Mouse (Mus musculus) limb, embryonic 11.5 days (tissue): ENCODE results near the gene Gm49396. TPM values are rescaled to one million over a fixed set of nuclear protein-coding genes. Genes with fewer than 3 reads are reported as not detected.
A peak's percentile ranks its signal among the peaks of the same experiment; 100 is the strongest.

Experiments used
- ATAC-seq: fragments of 200-750 bp; cut with Nextera tagmentation; 2 replicates; pipeline ENCODE4 v1.8.0; 2017; ENCODE audit warnings: low read depth; ENCODE audit not compliant: insufficient number of reproducible peaks, low FRiP score, low TSS enrichment
- DNase-seq: peaks from one replicate; pipeline ENCODE4 v3.0.0-alpha.2; 2015; ENCODE audit warnings: low spot score
- H3K27ac ChIP-seq: fragments of 300-500 bp; sonication (generic); replicated peaks from 2 replicates; pipeline ENCODE4 v1.5.1; 2014; ENCODE audit warnings: low read depth, mild to moderate bottlenecking, low read length
- H3K27me3 ChIP-seq: fragments of 300-500 bp; sonication (generic); 2 replicates; pipeline ENCODE4 v1.6.1; 2014; ENCODE audit warnings: mild to moderate bottlenecking, low read length, mixed read lengths; ENCODE audit not compliant: control insufficient read depth, insufficient read depth
- H3K36me3 ChIP-seq: fragments of 300-500 bp; sonication (generic); 2 replicates; pipeline ENCODE4 v1.6.1; 2014; ENCODE audit warnings: mild to moderate bottlenecking, low read length, moderate library complexity, mixed read lengths; ENCODE audit not compliant: control insufficient read depth, insufficient read depth
- H3K4me1 ChIP-seq: fragments of 300-500 bp; sonication (generic); 2 replicates; pipeline ENCODE4 v1.6.1; 2014; ENCODE audit warnings: low read length, mixed read lengths; ENCODE audit not compliant: control insufficient read depth, insufficient read depth
- H3K4me2 ChIP-seq: fragments of 300-500 bp; sonication (generic); 2 replicates; pipeline ENCODE4 v1.6.1; 2014; ENCODE audit warnings: low read depth, mild to moderate bottlenecking, moderate library complexity; ENCODE audit not compliant: severe bottlenecking
- H3K4me3 ChIP-seq: fragments of 300-500 bp; sonication (generic); 2 replicates; pipeline ENCODE4 v1.5.1; 2014; ENCODE audit warnings: low read depth, low read length
- H3K9ac ChIP-seq: fragments of 300-500 bp; sonication (generic); 2 replicates; pipeline ENCODE4 v1.6.1; 2014; ENCODE audit warnings: mild to moderate bottlenecking, low read length
- H3K9me3 ChIP-seq: fragments of 300-500 bp; sonication (generic); 2 replicates; pipeline ENCODE4 v1.6.1; 2016; ENCODE audit warnings: low read length; ENCODE audit not compliant: control insufficient read depth
- WGBS: fragments of 180-500 bp; shearing (Covaris S2); extraction: QIAGEN DNeasy Blood & Tissue Kit; methylation state at CpG from one replicate; pipeline ENCODE4 v1.1.7; 2014; 5-methylcytosine and 5-hydroxymethylcytosine counted together
- polyA plus RNA-seq: library from polyadenylated mRNA; unstranded; fragments of >200 nt; fragmentation: Nextera tagmentation; extraction: Ambion mirVana; gene quantifications from 2 replicates; pipeline ENCODE4 v1.2.1, GENCODE M21; 2014

Gene Gm49396
- polyA plus RNA-seq, 1 experiment from 2014 or later = 6.0 TPM

GRCm38 (mm10) chr7:30607706-30608309 lies 44.7 kb downstream of the Gm49396 start:
- no peak for ATAC-seq
- Histone ChIP-seq H3K9ac (no peak overlapping the region), H3K27ac (no peak overlapping the region), H3K4me2 (no peak overlapping the region), H3K9me3 (no peaks in the 10 kb centered on the region), H3K4me3 (no peak overlapping the region), H3K4me1 (no peaks in the 10 kb centered on the region), H3K27me3 (no peaks in the 10 kb centered on the region), H3K36me3 (no peaks in the 10 kb centered on the region)
- WGBS = 33% methylated on average over 8 of the region's 8 CpGs
- peak; percentile 68 for DNase-seq

GRCm38 (mm10) chr7:30608476-30608875 lies 45.3 kb downstream of the Gm49396 start:
- no peaks in the 10 kb centered on the region for H3K9me3 ChIP-seq
- H3K4me2 ChIP-seq = no peak overlapping the region
- H3K27me3 ChIP-seq = no peaks in the 10 kb centered on the region
- H3K27ac ChIP-seq = no peak overlapping the region
- no peaks in the 10 kb centered on the region for H3K36me3 ChIP-seq
- no peak for DNase-seq
- no peak overlapping the region for H3K9ac ChIP-seq
- WGBS = 51% methylated on average over 16 of the region's 16 CpGs
- H3K4me1 ChIP-seq = no peaks in the 10 kb centered on the region
- ATAC-seq = no peak
- no peak overlapping the region for H3K4me3 ChIP-seq

- H3K9ac ChIP-seq = no peak overlapping the region
- WGBS = 54% methylated on average over 7 of the region's 7 CpGs
- H3K4me1 ChIP-seq = no peaks in the 10 kb centered on the region
- H3K4me2 ChIP-seq = no peak overlapping the region
- no peaks in the 10 kb centered on the region for H3K9me3 ChIP-seq
- H3K36me3 ChIP-seq = no peaks in the 10 kb centered on the region
- H3K27me3 ChIP-seq = no peaks in the 10 kb centered on the region
- no peak for DNase-seq
- H3K4me3 ChIP-seq = no peak overlapping the region
- no peak overlapping the region for H3K27ac ChIP-seq
- no peak for ATAC-seq
Observed at GRCm38 (mm10) chr7:30610043-30610442, 46.9 kb downstream of the Gm49396 start.

- Histone ChIP-seq H3K36me3 (peaks cover 4% of the 10 kb centered on the region; the same call in 1 of the 2 replicates), H3K4me1 (no peaks in the 10 kb centered on the region), H3K27ac (no peak within 1 kb of the TSS), H3K9ac (no peak within 1 kb of the TSS), H3K4me2 (no peak within 1 kb of the TSS), H3K9me3 (no peaks in the 10 kb centered on the region), H3K27me3 (no peaks in the 10 kb centered on the region), H3K4me3 (no peak within 1 kb of the TSS)
- ATAC-seq (no peak), DNase-seq (no peak)
- WGBS = 47% methylated on average over 8 of the region's 8 CpGs
Observed at GRCm38 (mm10) chr7:30612654-30613402, 49.7 kb downstream of the Gm49396 start, which contains the start of gene Upk1a. Upk1a (minus strand) TSS chr7:30612847.

- no peak overlapping the region for H3K4me3 ChIP-seq
- WGBS = 25% methylated on average over 14 of the region's 14 CpGs
- H3K27ac ChIP-seq = no peak overlapping the region
- no peak overlapping the region for H3K4me2 ChIP-seq
- no peaks in the 10 kb centered on the region for H3K4me1 ChIP-seq
- DNase-seq (peak; percentile 77), ATAC-seq (no peak)
- no peaks in the 10 kb centered on the region for H3K9me3 ChIP-seq
- H3K9ac ChIP-seq = no peak overlapping the region
- H3K27me3 ChIP-seq = no peaks in the 10 kb centered on the region
- H3K36me3 ChIP-seq = peaks cover 6% of the 10 kb centered on the region; the same call in 1 of the 2 replicates
Observed at GRCm38 (mm10) chr7:30613529-30614112, 50.5 kb downstream of the Gm49396 start.

- Histone ChIP-seq H3K9me3 (no peaks in the 10 kb centered on the region), H3K36me3 (peaks cover 12% of the 10 kb centered on the region), H3K4me2 (no peak overlapping the region), H3K9ac (no peak overlapping the region), H3K27ac (no peak overlapping the region), H3K4me1 (no peaks in the 10 kb centered on the region), H3K4me3 (no peak overlapping the region), H3K27me3 (no peaks in the 10 kb centered on the region)
- DNase-seq (no peak), ATAC-seq (no peak)
- WGBS = 82% methylated on average over 2 of the region's 2 CpGs
Observed at GRCm38 (mm10) chr7:30614454-30614853, 51.3 kb downstream of the Gm49396 start.

GRCm38 (mm10) chr7:30615049-30615760 lies 52.1 kb downstream of the Gm49396 start:
- no peak overlapping the region for H3K4me2 ChIP-seq
- WGBS = 52% methylated on average over 5 of the region's 5 CpGs
- no peaks in the 10 kb centered on the region for H3K4me1 ChIP-seq
- DNase-seq = no peak
- peak; percentile 37; the same call in 1 of the 2 replicates for ATAC-seq
- H3K4me3 ChIP-seq = no peak overlapping the region
- H3K36me3 ChIP-seq = peaks cover 13% of the 10 kb centered on the region
- H3K9ac ChIP-seq = no peak overlapping the region
- no peak overlapping the region for H3K27ac ChIP-seq
- H3K27me3 ChIP-seq = no peaks in the 10 kb centered on the region
- H3K9me3 ChIP-seq = no peaks in the 10 kb centered on the region
